Mouse (Mus musculus) left cerebral cortex, adult 9 months (tissue): ENCODE data around the gene Psmc3.

Source experiments
- DNase-seq, 2 experiments: peaks; one replicate each; pipeline ENCODE4 v3.0.0; 2022; ENCODE audit warnings: low spot score in 2 of 2

The Psmc3 gene

GRCm38 (mm10) chr2:91053181-91053933, 452 bp upstream of the Psmc3 start:
- no peak for DNase-seq

DNA sequence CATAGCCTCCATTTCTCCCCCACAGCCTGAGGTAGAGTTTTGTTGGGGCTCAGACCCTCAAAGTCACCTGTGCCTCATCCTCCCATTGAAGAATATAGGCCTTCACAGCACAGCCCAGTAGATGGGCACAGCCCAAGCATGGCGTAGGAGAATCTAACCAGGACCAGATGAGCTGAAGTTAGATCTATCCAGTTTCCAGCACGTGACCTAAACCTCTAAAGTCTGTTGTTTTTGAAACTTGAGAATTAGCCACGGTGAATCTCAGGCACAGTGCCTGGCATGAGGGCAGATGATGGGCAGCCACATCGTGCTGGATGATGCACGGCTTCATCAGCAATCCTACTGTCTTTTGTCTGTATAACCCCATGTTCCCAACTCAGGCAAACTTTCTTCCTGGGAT, 4.6 kb downstream of the Psmc3 start:
- no peak for DNase-seq

DNA sequence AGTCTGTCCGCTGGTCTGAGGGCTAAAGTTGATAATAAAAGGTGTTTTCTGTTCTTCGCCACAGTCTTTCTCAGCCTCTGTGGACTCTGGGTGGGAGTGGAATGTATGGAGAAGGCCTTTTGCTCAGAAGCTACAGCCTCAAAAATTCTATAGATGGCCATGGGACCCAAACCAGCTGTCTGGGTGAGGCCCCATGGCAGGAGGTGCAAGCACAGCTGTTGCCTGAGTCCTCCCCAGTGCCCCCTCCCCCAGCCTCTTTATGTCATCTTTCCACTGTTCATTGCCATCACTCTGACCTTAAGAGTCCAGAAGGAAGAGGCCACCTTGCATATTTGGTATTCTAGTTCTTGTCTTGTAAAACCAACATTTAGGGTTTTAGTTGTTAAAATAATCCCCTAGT, 5.6 kb downstream of the Psmc3 start:
- no peak for DNase-seq

DNA sequence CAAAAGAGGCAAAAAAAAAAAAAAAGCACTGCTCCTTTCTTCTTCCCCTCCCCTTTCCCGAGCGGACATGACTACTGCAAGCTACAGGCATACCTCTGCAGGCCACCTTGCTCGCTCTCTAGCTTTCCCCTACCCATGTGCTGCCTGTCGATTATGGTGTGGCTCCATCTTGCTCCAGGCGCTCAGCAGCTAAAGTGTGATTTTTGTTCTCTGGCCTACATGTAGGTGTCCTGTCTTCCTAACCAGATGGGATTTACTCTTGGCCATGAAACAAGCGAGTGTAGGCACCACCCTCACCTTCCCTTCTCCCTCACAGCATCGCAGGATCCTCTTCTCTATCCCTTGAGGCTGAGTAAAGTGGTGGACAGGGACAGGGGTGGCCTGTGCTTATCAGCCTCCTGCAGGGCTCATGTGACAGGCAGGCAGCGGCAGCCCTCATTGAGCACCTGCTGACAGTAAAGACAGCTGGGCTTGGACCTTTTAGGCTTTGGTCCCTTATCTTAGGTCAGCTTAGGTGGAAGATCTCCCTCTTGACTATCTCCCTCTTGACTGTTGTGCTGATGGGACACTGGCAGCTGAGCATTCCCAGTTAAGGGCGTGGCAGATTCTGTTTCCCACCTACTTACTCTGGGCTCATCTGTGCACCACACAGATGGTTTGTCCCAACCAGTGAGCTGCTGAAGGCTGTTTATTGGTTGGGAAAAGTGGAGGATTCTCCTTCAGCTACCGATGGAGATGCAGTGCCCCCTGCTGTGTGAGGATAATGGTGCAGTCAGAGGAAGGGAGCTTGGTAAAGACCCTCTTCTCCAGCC, 6.9 kb downstream of the Psmc3 start:
- peak in 1 of 2 experiments; percentile 80 for DNase-seq

GRCm38 (mm10) chr2:91061849-91062481, 8.2 kb downstream of the Psmc3 start:
- no peak for DNase-seq

- no peak for DNase-seq
Measured at GRCm38 (mm10) chr2:91062779-91063606, 9.2 kb downstream of the Psmc3 start.

GRCm38 (mm10) chr2:91064211-91064610, 10.4 kb downstream of the Psmc3 start:
- DNase-seq: no peak

DNA sequence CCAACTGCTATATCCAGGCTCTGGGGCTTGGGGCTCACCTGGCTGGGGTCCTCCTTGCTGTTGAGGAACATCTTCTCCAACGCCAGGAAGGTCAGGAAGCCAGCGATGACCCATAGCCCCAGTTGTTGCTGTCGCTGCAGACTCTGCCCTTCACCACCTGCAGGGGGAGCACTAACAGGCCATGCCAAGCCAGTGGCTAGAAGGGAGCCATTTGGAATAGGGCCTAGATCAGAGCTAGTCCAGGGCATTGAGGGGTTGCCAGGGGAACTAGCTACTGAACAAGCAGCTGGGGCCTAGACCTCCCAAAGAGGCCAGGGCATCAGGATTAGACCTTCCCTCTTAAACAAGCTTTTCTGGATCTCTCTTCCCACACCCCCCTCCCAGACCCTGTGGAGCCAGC, 11.7 kb downstream of the Psmc3 start:
- DNase-seq: peak in 1 of 2 experiments; percentile 62

- no peak for DNase-seq
Measured at GRCm38 (mm10) chr2:91066455-91066854, 12.6 kb downstream of the Psmc3 start.

- DNase-seq: no peak
Measured at GRCm38 (mm10) chr2:91068162-91068871, 14.5 kb downstream of the Psmc3 start.

- DNase-seq: no peak
Measured at GRCm38 (mm10) chr2:91068872-91069165, 15.0 kb downstream of the Psmc3 start.

- DNase-seq: no peak
Measured at GRCm38 (mm10) chr2:91069306-91070000, 15.6 kb downstream of the Psmc3 start.

- DNase-seq: peak; percentile 94 to 97
Measured at GRCm38 (mm10) chr2:91070076-91070800, 16.4 kb downstream of the Psmc3 start, which contains the start of gene Slc39a13. Gene Slc39a13 (minus strand): TSS chr2:91070417.

DNA sequence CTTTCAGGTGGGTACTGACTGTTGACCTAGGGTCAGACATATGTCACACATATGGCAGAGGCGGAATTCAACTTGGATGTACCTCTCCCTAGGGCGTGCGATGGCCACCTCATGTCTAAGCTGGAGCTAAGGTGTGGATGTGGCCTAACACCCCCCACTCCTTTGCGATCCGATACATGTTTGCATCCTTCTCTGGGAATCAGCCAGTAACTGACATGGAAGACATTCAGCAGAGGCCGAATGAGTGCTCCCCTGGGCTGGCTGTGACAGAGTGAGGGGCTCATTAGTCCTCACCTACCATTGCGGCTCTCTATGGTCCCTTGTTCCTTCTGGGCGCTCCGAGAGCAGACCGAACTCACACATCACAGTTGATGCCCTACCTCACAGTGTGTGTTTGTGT, 17.2 kb downstream of the Psmc3 start:
- DNase-seq: no peak

DNA sequence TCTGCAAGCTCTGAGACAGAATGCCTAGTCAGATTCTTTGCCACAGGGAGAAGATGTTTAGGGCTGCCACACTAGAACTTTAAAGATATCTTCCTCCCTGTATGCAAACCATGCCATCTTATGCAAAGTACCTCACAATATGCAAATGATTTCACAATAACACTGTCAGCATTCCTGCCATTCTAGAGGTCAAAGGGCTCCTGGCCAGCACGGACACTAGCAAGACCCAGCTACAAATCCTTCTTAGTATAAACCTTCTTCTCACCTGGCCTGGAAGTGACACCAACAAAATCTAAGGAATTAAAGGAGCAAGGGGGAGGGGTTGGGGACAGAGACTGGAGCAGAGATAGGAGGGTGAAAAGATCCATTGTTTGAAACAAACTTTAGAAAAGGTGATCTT, 18.3 kb downstream of the Psmc3 start:
- DNase-seq: no peak

DNA sequence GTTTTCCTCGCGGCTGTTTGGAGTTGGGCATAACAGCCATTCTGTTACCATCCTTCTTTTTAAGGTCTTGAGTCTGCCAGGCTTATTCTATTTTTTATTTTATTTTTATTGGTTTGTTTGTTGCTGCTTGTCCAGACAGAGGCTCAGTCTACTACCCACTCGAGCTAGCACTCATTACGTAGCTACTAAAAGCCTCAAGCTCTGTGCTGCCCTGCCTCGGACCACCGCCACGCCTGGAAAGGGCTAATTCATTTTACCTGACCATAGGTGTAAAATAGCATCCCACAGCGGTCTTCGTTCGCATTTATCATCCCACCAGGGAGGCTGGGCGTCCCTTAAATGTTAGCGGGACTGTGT, 24.1 kb downstream of the Psmc3 start:
- no peak for DNase-seq

GRCm38 (mm10) chr2:91078314-91079025, 24.7 kb downstream of the Psmc3 start:
- no peak for DNase-seq

DNA sequence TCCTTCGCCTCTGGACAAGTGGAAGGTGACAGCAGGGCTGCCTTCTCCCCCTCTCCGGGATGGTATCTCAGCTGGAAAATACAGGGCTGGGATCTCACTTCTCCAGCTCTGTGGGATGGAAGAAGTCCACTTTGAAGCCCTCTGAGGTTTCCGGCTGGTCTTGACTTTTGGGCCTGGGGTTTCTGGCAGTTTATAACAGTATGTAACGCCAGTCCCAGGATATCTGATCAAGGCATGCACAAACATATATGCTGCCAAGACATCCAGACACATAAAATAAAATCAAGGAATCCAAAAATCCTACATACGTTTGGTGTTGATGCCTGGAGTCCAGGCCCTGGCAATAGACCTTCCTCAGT, 25.2 kb downstream of the Psmc3 start:
- no peak for DNase-seq

DNA sequence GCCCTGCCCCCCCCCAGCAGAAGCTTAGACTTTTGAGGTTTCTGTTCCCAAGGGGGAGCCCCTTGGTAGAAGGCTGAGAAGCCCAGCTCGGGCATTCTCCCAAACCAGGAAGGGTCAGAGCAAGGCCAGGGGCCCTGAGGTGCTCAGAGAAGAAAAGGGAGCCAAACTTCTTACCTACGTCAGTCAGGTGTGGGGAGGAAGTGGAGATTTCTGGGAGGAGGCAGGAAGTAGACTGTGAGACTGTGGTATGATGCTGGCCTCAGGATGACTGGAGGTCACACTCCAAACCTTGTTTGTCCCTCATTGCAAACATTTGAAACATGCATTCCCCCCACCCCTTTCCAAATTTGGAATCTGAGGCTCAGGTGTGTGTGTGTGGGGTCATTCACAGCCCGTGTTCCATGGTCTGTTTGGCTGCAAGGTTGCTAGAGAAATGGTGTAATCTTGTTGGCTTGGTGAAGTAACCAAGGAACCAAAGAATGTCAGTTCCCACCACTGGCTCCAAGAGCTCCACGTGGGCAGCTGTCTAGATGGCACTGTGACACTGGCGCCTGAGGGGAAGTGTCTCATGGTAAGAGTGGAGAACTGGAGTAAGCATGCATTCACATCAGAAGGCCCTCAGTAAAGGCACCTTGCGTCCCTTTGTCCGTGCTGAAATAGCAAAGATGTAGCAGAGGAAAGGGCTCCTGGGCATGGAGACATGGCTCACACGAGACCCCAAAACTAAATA, 27.1 kb downstream of the Psmc3 start:
- DNase-seq: no peak
